Mouse (Mus musculus): ENCODE measurements around the gene Htatsf1.
A peak's percentile ranks its signal among the peaks of the same experiment; 100 is the strongest.

The Htatsf1 gene

DNA sequence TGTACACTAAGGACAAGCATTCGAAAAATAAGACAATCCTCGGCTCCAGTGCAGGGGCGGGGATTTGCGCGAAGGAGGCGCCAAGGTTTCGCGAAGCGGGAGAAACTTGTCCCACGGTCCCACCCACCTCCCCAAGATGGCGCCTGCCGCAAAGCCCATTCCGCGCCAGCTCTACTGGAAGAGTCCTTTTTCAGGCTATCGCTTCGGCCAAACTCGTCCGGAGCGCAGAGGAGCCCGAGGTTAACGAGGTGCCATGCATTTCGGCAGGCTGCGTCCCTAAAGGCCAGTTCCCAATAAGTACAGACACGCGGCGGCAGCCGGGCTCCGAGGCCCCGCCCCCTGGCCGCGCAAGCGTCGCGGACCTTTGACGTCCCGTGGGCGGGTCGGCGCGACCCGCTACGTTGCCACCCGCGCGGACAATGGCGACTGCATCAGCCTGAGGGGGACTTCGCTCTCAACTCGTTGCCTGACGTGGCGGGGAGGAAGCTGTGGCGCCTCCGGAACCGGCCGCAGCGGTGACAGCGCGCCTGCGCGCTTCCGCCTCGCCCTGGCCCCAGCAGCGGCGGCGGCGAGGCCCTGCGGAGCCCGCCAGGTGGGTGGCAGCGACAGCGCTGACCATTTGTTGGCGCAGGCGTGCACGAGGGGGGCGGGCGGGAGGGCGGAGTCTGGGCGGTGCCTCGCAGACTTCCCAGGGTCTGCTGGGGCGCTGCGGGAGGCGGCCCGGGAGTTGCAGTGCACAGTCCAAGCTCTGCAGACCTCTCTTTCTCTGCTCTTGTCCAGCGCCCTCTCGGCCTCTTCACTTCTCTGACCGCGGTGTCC lies at the start of gene Htatsf1:
Gene Htatsf1 (plus strand): TSS at position 410 of the 819 bp plus-strand sequence.
- DNase-seq (ENCODE audit: low read depth, low spot score), result peak; percentile 69

DNA sequence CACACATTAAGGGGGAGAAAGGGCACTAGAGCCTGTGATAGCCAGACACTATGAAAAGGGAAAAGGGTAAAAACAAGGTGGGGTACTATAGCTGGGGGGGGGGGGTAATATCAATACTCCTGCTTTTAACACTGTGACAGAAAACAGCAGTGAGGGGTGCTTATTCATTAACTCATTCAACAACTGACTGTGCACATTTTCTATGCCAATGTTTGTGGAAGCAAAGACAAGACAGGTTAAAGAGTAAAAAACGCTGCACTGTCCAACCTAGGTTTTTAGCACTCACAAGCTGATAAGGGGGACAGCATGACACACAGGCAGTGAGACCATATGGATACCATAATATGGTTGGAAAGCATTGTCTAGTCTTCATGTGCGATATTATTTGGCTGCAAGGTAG lies 40.5 kb upstream of the Htatsf1 start:
- no peak for DNase-seq (ENCODE audit: low read depth, low spot score)

DNA sequence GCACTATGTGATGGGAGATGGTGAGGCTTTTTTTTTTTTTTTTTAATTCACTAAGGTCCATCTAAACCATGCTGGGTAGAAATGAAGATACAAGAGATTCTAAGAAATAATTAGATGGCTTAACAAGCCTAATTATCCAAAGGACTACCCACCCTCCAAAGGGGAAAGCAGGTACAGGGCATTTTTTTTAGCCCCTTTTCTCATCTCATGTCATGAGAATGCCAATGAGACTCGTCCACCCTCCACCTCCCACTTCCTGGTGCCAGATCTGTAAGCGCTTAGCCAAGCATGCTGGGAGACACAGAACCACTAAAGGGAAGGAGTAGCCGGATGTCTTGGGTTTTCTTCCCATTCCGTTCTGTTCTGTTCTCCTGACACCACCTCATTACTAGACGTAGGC lies 10.6 kb upstream of the Htatsf1 start, which contains the start of gene Brs3:
Gene Brs3 (plus strand): TSS at position 301 of the 400 bp plus-strand sequence.
- DNase-seq (ENCODE audit: low read depth, low spot score), result no peak

DNA sequence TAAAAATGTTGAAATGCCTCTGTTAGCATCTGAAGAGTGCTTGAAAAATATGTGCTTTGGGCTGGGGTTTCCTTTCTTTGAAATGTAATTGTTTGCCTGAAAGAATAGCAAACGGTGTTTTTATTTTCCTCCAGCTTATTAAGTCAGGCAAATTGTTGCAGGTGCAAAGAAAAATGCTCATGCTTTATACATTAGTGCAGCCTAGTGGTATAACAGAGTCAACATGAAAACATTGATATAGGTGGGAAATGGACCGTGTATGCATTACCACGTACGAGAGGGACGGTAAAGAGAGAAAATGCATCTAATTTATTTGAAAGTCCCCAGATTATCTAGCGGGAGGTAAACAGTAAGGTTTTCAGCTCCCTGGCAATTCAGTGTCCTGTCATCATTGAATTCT lies 9.5 kb upstream of the Htatsf1 start:
- no peak for DNase-seq (ENCODE audit: low read depth, low spot score)

DNA sequence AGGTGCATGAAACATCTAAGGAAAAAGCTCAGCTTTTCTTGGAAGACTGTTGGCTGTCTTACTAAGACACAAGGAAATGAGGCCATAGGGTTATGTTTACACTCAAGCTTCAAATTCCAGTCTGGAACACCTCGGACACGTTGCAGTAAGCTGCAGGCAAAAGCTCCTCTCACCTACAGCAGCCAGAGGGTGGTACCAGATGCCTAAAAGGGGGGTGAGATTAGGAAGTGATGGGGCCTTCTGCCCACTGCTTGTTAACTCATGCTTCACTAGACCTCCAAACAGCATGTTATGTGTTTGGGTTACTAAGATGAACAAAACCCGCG lies 572 bp upstream of the Htatsf1 start:
- DNase-seq (ENCODE audit: low read depth, low spot score), result no peak

DNA sequence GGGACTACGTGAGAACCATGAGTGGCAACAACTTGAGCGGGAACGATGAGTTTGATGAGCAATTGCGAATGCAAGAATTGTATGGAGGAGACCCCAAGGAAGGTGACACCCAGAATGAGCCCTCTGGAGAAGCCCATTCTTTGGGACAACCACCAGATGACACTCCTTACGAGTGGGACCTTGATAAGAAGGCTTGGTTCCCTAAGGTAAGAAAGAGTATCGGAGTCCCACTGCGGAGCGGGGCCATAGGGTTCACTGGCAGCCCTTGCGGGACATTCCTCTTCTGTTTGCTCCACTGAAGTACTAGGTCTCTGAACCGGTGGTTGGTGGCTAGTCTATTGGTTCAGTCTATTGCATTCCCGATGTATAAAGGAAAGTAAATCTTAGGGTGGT lies 606 bp downstream of the Htatsf1 start:
- no peak for DNase-seq (ENCODE audit: low read depth, low spot score)

DNA sequence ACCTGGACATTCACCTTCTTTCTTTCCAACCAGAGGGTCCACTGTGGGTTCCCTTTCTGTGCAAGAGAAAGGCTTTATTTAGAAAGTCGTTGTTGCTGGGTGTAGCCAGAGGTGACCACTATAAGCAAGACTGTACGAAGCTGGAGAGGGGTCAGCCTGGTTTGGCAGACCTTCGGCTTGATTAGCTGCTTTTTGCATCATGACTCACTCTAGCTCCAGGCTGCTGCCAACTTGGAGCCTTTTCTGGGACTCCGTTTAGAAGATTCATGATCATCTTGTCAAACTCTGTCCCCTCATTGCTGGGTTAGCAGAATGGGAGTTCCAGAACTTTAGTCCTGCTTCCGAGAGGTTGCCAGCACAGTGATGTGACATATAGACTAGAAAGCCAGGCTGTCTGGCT lies 28.1 kb downstream of the Htatsf1 start:
- DNase-seq (ENCODE audit: low read depth, low spot score), result no peak

DNA sequence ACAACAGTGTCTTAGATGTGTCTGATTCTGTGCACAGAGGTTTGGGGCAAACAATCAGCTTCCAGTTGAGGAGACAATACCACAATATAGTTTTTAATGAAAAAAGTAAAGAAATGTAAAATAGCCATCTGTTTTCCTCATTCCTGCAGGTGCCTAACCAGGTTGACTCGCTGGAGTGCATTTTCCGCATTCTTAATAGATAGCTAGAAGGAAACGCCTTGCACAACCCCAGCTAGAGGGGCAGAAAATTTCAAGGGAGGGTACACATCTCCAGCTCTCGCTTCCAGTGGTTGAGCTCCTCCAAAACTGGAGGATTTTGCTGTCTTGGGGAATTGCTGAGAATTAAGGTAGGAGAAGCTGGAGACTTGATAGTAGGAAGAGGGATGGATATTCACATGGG lies 34.4 kb downstream of the Htatsf1 start, which contains the start of gene Vgll1:
Gene Vgll1 (plus strand): TSS at position 301 of the 400 bp plus-strand sequence.
- no peak for DNase-seq (ENCODE audit: low read depth, low spot score)

DNA sequence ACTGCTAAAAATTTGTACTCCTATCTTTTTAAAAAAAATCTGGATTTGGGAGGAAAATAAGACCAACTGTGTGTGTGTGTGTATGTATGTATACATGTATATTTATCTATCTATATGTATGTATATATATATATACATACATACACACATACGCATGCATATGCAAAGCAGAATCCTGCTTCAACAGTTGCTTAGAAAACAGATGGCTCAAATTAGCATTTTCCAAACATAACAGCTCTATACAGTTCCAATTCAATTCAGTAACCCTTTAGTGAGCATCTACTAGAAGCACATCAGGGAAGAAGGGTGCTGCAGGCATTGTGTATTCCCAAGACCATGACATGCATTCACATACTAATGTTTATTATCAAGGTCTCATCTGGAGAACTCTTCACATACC lies 50.0 kb downstream of the Htatsf1 start:
- no peak for DNase-seq (ENCODE audit: low read depth, low spot score)

DNA sequence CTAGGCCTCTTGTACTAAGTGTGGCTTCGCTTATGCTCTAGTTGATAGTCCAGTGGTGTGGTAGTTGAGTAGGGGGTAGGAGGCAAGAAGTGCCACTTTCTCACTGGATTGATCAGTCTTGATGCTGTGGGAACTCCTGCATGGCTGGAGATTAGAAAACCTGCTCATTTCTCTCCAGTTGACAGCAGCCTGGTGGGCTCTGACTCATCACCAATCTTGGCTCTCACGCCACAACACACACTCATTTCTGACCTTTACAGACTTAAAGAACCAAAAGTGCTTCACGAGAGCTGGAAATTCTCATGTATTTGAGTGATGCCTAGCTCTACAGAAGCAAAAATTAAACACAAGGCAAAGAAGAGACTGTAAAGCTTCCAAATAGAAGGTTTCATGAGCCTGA lies 53.6 kb downstream of the Htatsf1 start:
- no peak for DNase-seq (ENCODE audit: low read depth, low spot score)

All from ES-CJ7 (cell line).